Mouse (Mus musculus): Measurements from ENCODE around the gene Mpg. TPM values are rescaled to one million over a fixed set of nuclear protein-coding genes. Genes with fewer than 3 reads are reported as not detected.

Gene Mpg
- polyA plus RNA-seq, 1 experiment from 2014 or later: 24.9 TPM

- peaks cover 89% of the 10 kb centered on the region for H3K36me3 ChIP-seq (ENCODE audit: poor library complexity, severe bottlenecking)
- H3K27me3 ChIP-seq: no peaks in the 10 kb centered on the region
- H3K9me3 ChIP-seq (replicated peaks): no peaks in the 10 kb centered on the region
- H3K9ac ChIP-seq: no peak overlapping the region
- ATAC-seq: no peak
- H3K4me3 ChIP-seq: no peak overlapping the region
- no peak overlapping the region for H3K4me2 ChIP-seq
- H3K27ac ChIP-seq: no peak overlapping the region
- 84% methylated on average over 8 of the region's 8 CpGs for WGBS
- H3K4me1 ChIP-seq: no peaks in the 10 kb centered on the region
These were observed 24.8 kb downstream of the Mpg start for GRCm38 (mm10) chr11:32250880-32251763.

GRCm38 (mm10) chr11:32253121-32253520 lies 26.8 kb downstream of the Mpg start:
- WGBS: 100% methylated on average over 1 of the region's 1 CpGs
- peaks cover 76% of the 10 kb centered on the region for H3K36me3 ChIP-seq (ENCODE audit: poor library complexity, severe bottlenecking)

GRCm38 (mm10) chr11:32256146-32256545 lies 29.8 kb downstream of the Mpg start:
- H3K9ac ChIP-seq: no peak overlapping the region
- no peaks in the 10 kb centered on the region for H3K27me3 ChIP-seq
- H3K36me3 ChIP-seq (ENCODE audit: poor library complexity, severe bottlenecking): peaks cover 58% of the 10 kb centered on the region
- no peak for ATAC-seq
- H3K4me2 ChIP-seq: no peak overlapping the region
- H3K4me3 ChIP-seq: no peak overlapping the region
- 97% methylated on average over 1 of the region's 1 CpGs for WGBS
- no peaks in the 10 kb centered on the region for H3K4me1 ChIP-seq
- H3K9me3 ChIP-seq (replicated peaks): no peaks in the 10 kb centered on the region
- no peak overlapping the region for H3K27ac ChIP-seq

More at GRCm38 (mm10) chr11:32253121-32253520, 26.8 kb downstream of the Mpg start:
- Histone ChIP-seq H3K27me3 (no peaks in the 10 kb centered on the region), H3K4me2 (no peak overlapping the region), H3K9ac (no peak overlapping the region), H3K4me1 (no peaks in the 10 kb centered on the region), H3K27ac (no peak overlapping the region), H3K4me3 (no peak overlapping the region), H3K9me3 (replicated peaks) (no peaks in the 10 kb centered on the region)
- ATAC-seq: no peak

- H3K9me3 ChIP-seq (replicated peaks): no peaks in the 10 kb centered on the region
- H3K4me3 ChIP-seq: no peak overlapping the region
- H3K27me3 ChIP-seq: no peaks in the 10 kb centered on the region
- H3K4me1 ChIP-seq: no peaks in the 10 kb centered on the region
- WGBS: 94% methylated on average over 3 of the region's 3 CpGs
- ATAC-seq: no peak
- H3K4me2 ChIP-seq: no peak overlapping the region
- H3K27ac ChIP-seq: no peak overlapping the region
- H3K36me3 ChIP-seq (ENCODE audit: poor library complexity, severe bottlenecking): peaks cover 55% of the 10 kb centered on the region
- H3K9ac ChIP-seq: no peak overlapping the region
These were observed 30.3 kb downstream of the Mpg start for GRCm38 (mm10) chr11:32256566-32256965.

- H3K9me3 ChIP-seq (replicated peaks): no peaks in the 10 kb centered on the region
- no peak overlapping the region for H3K4me3 ChIP-seq
- H3K4me2 ChIP-seq: no peak overlapping the region
- H3K27me3 ChIP-seq: no peaks in the 10 kb centered on the region
- H3K9ac ChIP-seq: no peak overlapping the region
- H3K36me3 ChIP-seq (ENCODE audit: poor library complexity, severe bottlenecking): peaks cover 25% of the 10 kb centered on the region
- no peak for ATAC-seq
- no peak overlapping the region for H3K27ac ChIP-seq
- peaks cover 12% of the 10 kb centered on the region for H3K4me1 ChIP-seq
- 92% methylated on average over 10 of the region's 10 CpGs for WGBS
These were observed 36.5 kb downstream of the Mpg start for GRCm38 (mm10) chr11:32262674-32263415.

GRCm38 (mm10) chr11:32265117-32265738 lies 38.9 kb downstream of the Mpg start:
- peaks cover 23% of the 10 kb centered on the region for H3K36me3 ChIP-seq (ENCODE audit: poor library complexity, severe bottlenecking)
- no peak for ATAC-seq
- no peak overlapping the region for H3K27ac ChIP-seq
- H3K4me2 ChIP-seq: no peak overlapping the region
- H3K4me1 ChIP-seq: peaks cover 17% of the 10 kb centered on the region
- H3K9me3 ChIP-seq (replicated peaks): no peaks in the 10 kb centered on the region
- no peak overlapping the region for H3K9ac ChIP-seq
- 0 out of 2 replicates have a peak, but pooled peaks cover 14% of the 10 kb centered on the region for H3K27me3 ChIP-seq
- WGBS: 91% methylated on average over 3 of the region's 3 CpGs
- no peak overlapping the region for H3K4me3 ChIP-seq

- H3K27ac ChIP-seq: peak overlapping the region; percentile 35; the same call in 1 of the 2 replicates
- no peak for ATAC-seq
- H3K36me3 ChIP-seq (ENCODE audit: poor library complexity, severe bottlenecking): peaks cover 15% of the 10 kb centered on the region
- 0 out of 2 replicates have a peak, but pooled peaks cover 15% of the 10 kb centered on the region for H3K27me3 ChIP-seq
- no peak overlapping the region for H3K4me3 ChIP-seq
- 0 out of 2 replicates have a peak overlapping the region, but pooled peaks have one; percentile 21 for H3K9ac ChIP-seq
- 0 out of 2 replicates have a peak overlapping the region, but pooled peaks have one; percentile 3 for H3K4me2 ChIP-seq
- WGBS: 94% methylated on average over 6 of the region's 6 CpGs
- peaks cover 17% of the 10 kb centered on the region for H3K4me1 ChIP-seq
- H3K9me3 ChIP-seq (replicated peaks): no peaks in the 10 kb centered on the region
These were observed 39.9 kb downstream of the Mpg start for GRCm38 (mm10) chr11:32266194-32266593.

- H3K4me1 ChIP-seq: peaks cover 17% of the 10 kb centered on the region
- peak overlapping the region; percentile 73 for H3K4me2 ChIP-seq
- H3K9me3 ChIP-seq (replicated peaks): no peaks in the 10 kb centered on the region
- H3K36me3 ChIP-seq (ENCODE audit: poor library complexity, severe bottlenecking): peaks cover 11% of the 10 kb centered on the region
- WGBS: 30% methylated on average over 6 of the region's 6 CpGs
- H3K4me3 ChIP-seq: peak overlapping the region; percentile 69
- peak overlapping the region; percentile 96 for H3K27ac ChIP-seq
- ATAC-seq: no peak
- H3K27me3 ChIP-seq: 0 out of 2 replicates have a peak, but pooled peaks cover 16% of the 10 kb centered on the region
- peak overlapping the region; percentile 92 for H3K9ac ChIP-seq
These were observed 40.5 kb downstream of the Mpg start for GRCm38 (mm10) chr11:32266776-32267175.

GRCm38 (mm10) chr11:32267188-32267884 lies 41.0 kb downstream of the Mpg start, which contains the start of gene Nprl3:
TSS of gene Nprl3 (minus strand) at chr11:32267707.
- under 1% methylated on average over 54 of the region's 54 CpGs for WGBS

GRCm38 (mm10) chr11:32267964-32268363 lies 41.7 kb downstream of the Mpg start:
- Histone ChIP-seq H3K9ac (peak overlapping the region; percentile 92), H3K4me1 (peaks cover 17% of the 10 kb centered on the region), H3K27me3 (0 out of 2 replicates have a peak, but pooled peaks cover 16% of the 10 kb centered on the region), H3K4me3 (peak overlapping the region; percentile 69), H3K4me2 (peak overlapping the region; percentile 73), H3K36me3 (ENCODE audit: poor library complexity, severe bottlenecking) (no peaks in the 10 kb centered on the region), H3K9me3 (replicated peaks) (no peaks in the 10 kb centered on the region), H3K27ac (peak overlapping the region; percentile 96)
- ATAC-seq: peak; percentile 30
- 22% methylated on average over 5 of the region's 5 CpGs for WGBS

More at GRCm38 (mm10) chr11:32267188-32267884, 41.0 kb downstream of the Mpg start, which contains the start of gene Nprl3:
- Histone ChIP-seq H3K9me3 (replicated peaks) (no peaks in the 10 kb centered on the region), H3K9ac (peak within 1 kb of the TSS; percentile 92), H3K4me2 (peak within 1 kb of the TSS; percentile 73), H3K36me3 (ENCODE audit: poor library complexity, severe bottlenecking) (peaks cover 6% of the 10 kb centered on the region; the same call in 1 of the 2 replicates), H3K27me3 (0 out of 2 replicates have a peak, but pooled peaks cover 16% of the 10 kb centered on the region), H3K27ac (peak within 1 kb of the TSS; percentile 96), H3K4me1 (peaks cover 17% of the 10 kb centered on the region), H3K4me3 (peak within 1 kb of the TSS; percentile 69)
- peak; percentile 100 for ATAC-seq

- 0 out of 2 replicates have a peak, but pooled peaks cover 16% of the 10 kb centered on the region for H3K27me3 ChIP-seq
- no peak overlapping the region for H3K27ac ChIP-seq
- no peak overlapping the region for H3K9ac ChIP-seq
- no peak overlapping the region for H3K4me2 ChIP-seq
- ATAC-seq: no peak
- peaks cover 17% of the 10 kb centered on the region for H3K4me1 ChIP-seq
- no peak overlapping the region for H3K4me3 ChIP-seq
- H3K36me3 ChIP-seq (ENCODE audit: poor library complexity, severe bottlenecking): no peaks in the 10 kb centered on the region
- 85% methylated on average over 5 of the region's 5 CpGs for WGBS
- H3K9me3 ChIP-seq (replicated peaks): no peaks in the 10 kb centered on the region
These were observed 42.6 kb downstream of the Mpg start for GRCm38 (mm10) chr11:32268952-32269351.
